Mouse (Mus musculus): Measurements from ENCODE around the gene Prdx6b. TPM values are rescaled to one million over a fixed set of nuclear protein-coding genes. Genes with fewer than 3 reads are reported as not detected.

Prdx6b gene
- not detected in 2 replicates for polyA plus RNA-seq (2012; rRNA removed)

DNA sequence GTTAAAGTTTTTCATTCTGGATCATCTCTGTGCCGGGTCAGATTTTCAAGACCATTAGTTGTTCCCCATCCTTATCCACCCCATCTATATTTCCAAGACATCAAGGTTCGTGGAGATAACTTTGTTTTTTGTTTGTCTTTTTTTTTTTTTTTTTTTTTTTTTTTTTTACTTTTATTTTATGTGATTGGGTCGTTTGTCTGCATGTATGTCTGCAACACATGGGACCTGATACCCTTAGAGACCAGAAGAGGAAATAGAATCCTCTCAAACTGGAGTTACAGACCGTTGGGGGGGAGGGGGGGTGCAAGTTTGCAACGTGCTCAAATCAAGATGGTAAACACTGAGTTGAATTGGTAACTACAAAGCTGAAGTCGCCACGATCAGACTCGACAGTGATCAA is at the start of gene Prdx6b:
Gene Prdx6b, plus strand, starts transcription at position 301 of the 400 bp plus-strand sequence.
- WGBS, result 76% methylated on average over 8 of the region's 8 CpGs
- Histone ChIP-seq H3K4me3 (replicated peaks; ENCODE audit: extremely low read depth, low read depth, low read length) (no peak within 1 kb of the TSS), H3K4me1 (ENCODE audit: control insufficient read depth, insufficient read depth, low read length) (no peaks in the 10 kb centered on the region)
- TF ChIP-seq CTCF (IDR thresholded peaks at IDR 0.05; ENCODE audit: insufficient read depth, low read length) (no peak), POLR2A (IDR thresholded peaks at IDR 0.05; ENCODE audit: borderline replicate concordance, extremely low read depth, low read depth, low read length) (no peak)
- DNase-seq, result no peak

DNA sequence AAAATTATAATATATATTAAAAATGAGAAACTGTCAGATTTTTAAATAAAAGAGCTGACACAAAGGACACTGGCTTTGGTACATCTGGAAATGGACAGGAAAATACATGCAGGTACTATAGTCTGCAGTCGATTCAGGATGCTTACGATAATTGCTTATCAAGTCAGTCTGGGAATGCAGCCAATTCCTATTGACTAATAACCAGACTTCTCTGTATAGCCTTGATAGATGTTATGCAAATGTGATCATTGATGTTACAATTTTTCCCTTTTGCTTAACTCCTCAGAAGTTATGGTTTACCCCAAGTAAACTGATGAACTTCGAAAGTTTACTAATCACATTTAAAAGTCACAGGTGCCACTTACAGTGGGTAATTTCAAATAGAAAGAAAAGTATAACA is 44.8 kb upstream of the Prdx6b start:
- WGBS, result 70% methylated on average over 3 of the region's 3 CpGs
- Histone ChIP-seq H3K4me1 (ENCODE audit: control insufficient read depth, insufficient read depth, low read length) (no peaks in the 10 kb centered on the region), H3K4me3 (replicated peaks; ENCODE audit: extremely low read depth, low read depth, low read length) (no peak overlapping the region)
- no peak for TF ChIP-seq CTCF (IDR thresholded peaks at IDR 0.05; ENCODE audit: insufficient read depth, low read length)
- no peak for TF ChIP-seq POLR2A (IDR thresholded peaks at IDR 0.05; ENCODE audit: borderline replicate concordance, extremely low read depth, low read depth, low read length)
- no peak for DNase-seq

DNA sequence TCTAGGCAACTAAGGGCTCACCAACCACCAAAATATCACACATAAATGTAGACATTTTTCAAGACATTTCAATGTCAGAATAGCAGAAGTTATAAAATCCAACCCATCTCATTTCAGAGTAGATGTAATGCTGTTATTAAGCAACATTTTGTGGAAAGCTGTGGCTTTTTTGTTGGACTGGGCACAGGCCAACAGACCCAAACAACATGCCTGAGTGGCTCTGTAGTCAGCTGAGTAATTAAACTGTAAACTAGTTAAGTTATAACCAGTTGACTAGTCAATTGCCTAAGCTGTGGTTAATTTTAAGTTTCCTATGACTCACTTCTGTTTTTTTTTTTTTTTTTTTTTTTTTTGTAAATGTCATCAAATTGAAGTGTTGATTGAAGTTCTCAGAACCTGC is 44.4 kb upstream of the Prdx6b start:
- TF ChIP-seq CTCF (IDR thresholded peaks at IDR 0.05; ENCODE audit: insufficient read depth, low read length) (no peak), POLR2A (IDR thresholded peaks at IDR 0.05; ENCODE audit: borderline replicate concordance, extremely low read depth, low read depth, low read length) (no peak)
- Histone ChIP-seq H3K4me3 (replicated peaks; ENCODE audit: extremely low read depth, low read depth, low read length) (no peak overlapping the region), H3K4me1 (ENCODE audit: control insufficient read depth, insufficient read depth, low read length) (no peaks in the 10 kb centered on the region)
- DNase-seq, result no peak

DNA sequence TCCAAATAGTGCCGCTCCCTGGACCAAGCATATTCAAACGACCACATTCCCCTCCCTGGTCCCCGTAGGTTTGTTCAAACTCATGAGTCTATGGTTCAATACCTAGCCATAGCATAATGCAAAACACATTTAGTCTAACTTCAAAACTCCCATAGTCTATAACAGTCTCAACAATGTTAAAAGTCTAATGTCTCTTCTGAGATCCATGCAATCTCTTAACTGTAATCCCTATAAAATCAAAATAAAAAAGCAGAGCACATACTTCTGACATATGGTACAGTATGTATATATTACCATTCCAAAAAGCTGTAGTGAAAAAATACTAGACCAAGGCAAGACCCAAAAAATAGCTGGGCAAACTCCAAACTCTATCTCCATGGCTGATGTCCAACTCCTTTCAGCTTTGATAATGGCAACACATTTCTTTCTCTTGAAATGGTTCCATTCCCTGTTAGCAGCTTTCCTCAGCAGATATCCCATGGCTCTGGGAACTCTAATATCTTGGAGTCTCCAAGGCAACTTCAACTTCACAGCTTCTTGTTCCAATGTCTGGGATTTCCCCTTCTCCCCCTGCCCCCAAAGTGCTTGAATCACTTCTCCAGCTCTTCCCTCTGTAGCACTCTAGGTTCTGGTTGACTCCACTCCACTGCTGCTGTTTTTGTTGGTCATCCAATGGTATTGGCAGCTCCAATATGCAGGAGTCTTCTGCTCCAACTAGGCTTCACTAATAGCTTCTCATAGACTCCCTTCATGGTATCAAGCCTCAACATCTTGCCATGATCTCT is 32.2 kb upstream of the Prdx6b start:
- no peak overlapping the region for H3K4me3 ChIP-seq (replicated peaks; ENCODE audit: extremely low read depth, low read depth, low read length)
- 84% methylated on average over 3 of the region's 3 CpGs for WGBS
- TF ChIP-seq POLR2A (IDR thresholded peaks at IDR 0.05; ENCODE audit: borderline replicate concordance, extremely low read depth, low read depth, low read length), result no peak
- DNase-seq, result no peak
- no peaks in the 10 kb centered on the region for H3K4me1 ChIP-seq (ENCODE audit: control insufficient read depth, insufficient read depth, low read length)

DNA sequence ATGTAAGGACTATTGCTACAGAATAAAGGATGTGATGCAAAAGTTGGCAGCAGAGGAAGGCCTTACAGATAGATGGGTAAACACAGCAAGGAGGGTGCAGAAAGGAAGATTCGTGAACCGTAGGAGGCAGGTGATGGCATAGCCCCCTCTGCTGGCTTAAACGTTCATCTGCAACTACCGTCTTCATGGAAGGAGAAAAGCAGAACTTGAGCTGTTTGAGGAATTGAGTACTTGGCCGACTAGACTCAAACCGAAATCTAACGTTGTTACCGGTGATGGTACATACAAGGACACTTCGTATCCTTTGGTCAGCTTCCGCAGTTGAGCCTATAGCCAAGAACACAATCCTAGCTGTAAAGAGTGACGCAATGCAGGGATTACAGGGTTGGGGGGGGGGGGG is 25.4 kb upstream of the Prdx6b start:
- peak; percentile 14 for DNase-seq
- TF ChIP-seq POLR2A (IDR thresholded peaks at IDR 0.05; ENCODE audit: borderline replicate concordance, extremely low read depth, low read depth, low read length) (no peak), CTCF (IDR thresholded peaks at IDR 0.05; ENCODE audit: insufficient read depth, low read length) (peak; percentile 71)
- Histone ChIP-seq H3K4me1 (ENCODE audit: control insufficient read depth, insufficient read depth, low read length) (0 out of 2 replicates have a peak, but pooled peaks cover 2% of the 10 kb centered on the region), H3K4me3 (replicated peaks; ENCODE audit: extremely low read depth, low read depth, low read length) (no peak overlapping the region)
- 9% methylated on average over 11 of the region's 11 CpGs for WGBS

DNA sequence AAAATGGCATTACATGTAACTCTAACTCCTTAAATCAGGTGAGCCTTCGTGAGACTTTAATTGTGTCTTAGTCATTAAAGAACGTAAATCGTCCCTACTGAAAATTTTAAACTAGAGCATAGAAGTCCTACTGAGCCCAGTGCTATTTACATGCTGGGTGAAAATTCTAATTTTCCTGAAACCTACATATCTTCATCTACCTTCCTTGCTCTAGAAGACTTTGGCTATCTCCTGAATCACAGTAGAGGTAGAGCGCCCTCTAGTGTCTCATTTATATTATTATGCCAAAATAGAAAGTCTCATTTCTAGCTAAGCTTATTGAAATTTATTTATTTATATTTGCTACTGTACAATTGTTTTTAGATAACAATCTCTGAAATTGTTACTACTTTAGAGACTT is 24.2 kb upstream of the Prdx6b start:
- no peak overlapping the region for H3K4me3 ChIP-seq (replicated peaks; ENCODE audit: extremely low read depth, low read depth, low read length)
- 0 out of 2 replicates have a peak, but pooled peaks cover 2% of the 10 kb centered on the region for H3K4me1 ChIP-seq (ENCODE audit: control insufficient read depth, insufficient read depth, low read length)
- DNase-seq, result no peak
- no peak for TF ChIP-seq POLR2A (IDR thresholded peaks at IDR 0.05; ENCODE audit: borderline replicate concordance, extremely low read depth, low read depth, low read length)
- no peak for TF ChIP-seq CTCF (IDR thresholded peaks at IDR 0.05; ENCODE audit: insufficient read depth, low read length)
- WGBS, result 58% methylated on average over 4 of the region's 4 CpGs

DNA sequence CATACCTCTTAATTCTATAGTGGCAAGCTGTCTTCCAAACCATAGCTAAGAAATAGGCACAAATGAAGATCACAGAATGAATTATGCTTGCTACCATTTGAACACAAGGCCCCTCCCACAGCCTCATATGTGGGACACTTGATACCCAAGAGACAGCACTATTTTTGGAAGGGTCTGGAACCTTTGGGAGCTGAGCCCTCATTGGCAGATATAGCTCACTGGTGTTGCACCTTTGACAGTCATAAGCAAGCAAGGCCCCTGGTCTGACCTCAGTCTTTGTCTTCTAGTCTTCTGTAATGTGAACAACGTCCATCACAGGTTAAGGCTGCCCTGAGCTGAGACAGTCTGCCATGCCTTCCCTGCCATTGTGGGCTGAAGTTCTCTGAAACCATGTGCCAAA is 20.8 kb upstream of the Prdx6b start:
- WGBS, result 46% methylated on average over 1 of the region's 1 CpGs
- Histone ChIP-seq H3K4me1 (ENCODE audit: control insufficient read depth, insufficient read depth, low read length) (0 out of 2 replicates have a peak, but pooled peaks cover 2% of the 10 kb centered on the region), H3K4me3 (replicated peaks; ENCODE audit: extremely low read depth, low read depth, low read length) (no peak overlapping the region)
- no peak for DNase-seq
- TF ChIP-seq CTCF (IDR thresholded peaks at IDR 0.05; ENCODE audit: insufficient read depth, low read length) (no peak), POLR2A (IDR thresholded peaks at IDR 0.05; ENCODE audit: borderline replicate concordance, extremely low read depth, low read depth, low read length) (no peak)

DNA sequence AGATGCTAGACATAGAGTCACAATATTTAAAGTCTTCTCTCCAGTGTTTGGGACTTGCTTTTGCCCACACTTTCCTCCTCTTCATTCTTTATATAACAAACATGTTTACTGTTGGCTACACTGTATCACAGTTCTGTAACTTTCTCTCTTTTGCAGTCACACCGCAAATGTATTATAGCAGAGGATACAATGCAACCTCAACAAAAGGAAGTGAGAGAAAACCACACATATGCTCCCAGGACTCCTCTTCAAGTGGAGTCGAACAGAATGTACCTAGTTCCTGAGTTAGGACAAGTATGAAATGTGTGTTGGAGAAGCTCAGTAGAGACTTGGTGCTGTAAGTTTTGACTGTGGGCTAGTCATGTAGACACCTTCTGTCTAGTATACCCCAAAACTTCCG is 19.2 kb upstream of the Prdx6b start:
- no peaks in the 10 kb centered on the region for H3K4me1 ChIP-seq (ENCODE audit: control insufficient read depth, insufficient read depth, low read length)
- no peak overlapping the region for H3K4me3 ChIP-seq (replicated peaks; ENCODE audit: extremely low read depth, low read depth, low read length)
- DNase-seq, result no peak
- TF ChIP-seq POLR2A (IDR thresholded peaks at IDR 0.05; ENCODE audit: borderline replicate concordance, extremely low read depth, low read depth, low read length) (no peak), CTCF (IDR thresholded peaks at IDR 0.05; ENCODE audit: insufficient read depth, low read length) (no peak)
- 74% methylated on average over 3 of the region's 3 CpGs for WGBS

DNA sequence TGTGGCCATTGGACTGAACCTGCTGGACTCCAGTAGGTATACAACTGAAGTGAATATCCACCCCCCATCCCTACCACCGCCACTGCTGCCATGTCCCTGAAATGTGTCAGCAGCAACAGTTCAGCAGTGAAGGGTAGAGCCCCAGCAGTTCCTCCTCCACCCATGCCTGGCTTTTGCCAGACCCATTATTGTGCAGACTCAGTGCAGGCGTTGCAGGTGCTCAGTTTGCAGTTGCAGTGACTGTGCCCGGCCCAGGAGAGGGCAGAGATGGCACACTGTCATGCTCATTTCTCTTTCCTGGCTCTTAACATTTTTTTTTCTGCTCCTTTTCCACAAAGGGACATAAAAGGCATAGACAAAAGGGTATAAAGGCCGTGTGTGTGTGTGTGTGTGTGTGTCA is 18.5 kb upstream of the Prdx6b start:
- WGBS, result 73% methylated on average over 4 of the region's 4 CpGs
- H3K4me1 ChIP-seq (ENCODE audit: control insufficient read depth, insufficient read depth, low read length), result no peaks in the 10 kb centered on the region
- no peak overlapping the region for H3K4me3 ChIP-seq (replicated peaks; ENCODE audit: extremely low read depth, low read depth, low read length)
- TF ChIP-seq POLR2A (IDR thresholded peaks at IDR 0.05; ENCODE audit: borderline replicate concordance, extremely low read depth, low read depth, low read length) (no peak), CTCF (IDR thresholded peaks at IDR 0.05; ENCODE audit: insufficient read depth, low read length) (no peak)
- DNase-seq, result no peak

DNA sequence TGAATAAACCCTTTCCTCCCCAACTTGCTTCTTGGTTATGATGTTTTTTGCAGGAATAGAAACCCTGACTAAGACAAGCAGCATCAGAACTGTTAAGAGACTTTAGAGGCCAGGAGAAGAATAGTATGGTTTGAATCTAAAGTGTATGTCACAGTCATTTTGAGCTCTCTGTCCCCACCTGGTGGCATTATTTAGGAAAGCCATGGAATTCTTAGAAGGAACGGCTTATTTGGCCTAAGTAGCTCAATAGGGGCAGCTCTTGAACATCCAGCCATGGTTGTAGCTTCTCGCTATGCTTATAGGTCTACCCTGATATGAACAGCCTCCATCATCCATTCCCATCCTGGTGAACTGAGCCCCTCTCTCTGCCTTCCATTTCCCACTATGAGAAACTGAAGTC is 17.1 kb upstream of the Prdx6b start:
- WGBS, result 50% methylated on average over 2 of the region's 2 CpGs
- Histone ChIP-seq H3K4me3 (replicated peaks; ENCODE audit: extremely low read depth, low read depth, low read length) (no peak overlapping the region), H3K4me1 (ENCODE audit: control insufficient read depth, insufficient read depth, low read length) (no peaks in the 10 kb centered on the region)
- no peak for TF ChIP-seq POLR2A (IDR thresholded peaks at IDR 0.05; ENCODE audit: borderline replicate concordance, extremely low read depth, low read depth, low read length)
- TF ChIP-seq CTCF (IDR thresholded peaks at IDR 0.05; ENCODE audit: insufficient read depth, low read length), result no peak
- no peak for DNase-seq

All from lung, adult 2 months (tissue).